Mouse (Mus musculus) ES-Bruce4 (cell line): ENCODE results near the gene Slc37a1.

Experiments used
- CTCF ChIP-seq: IDR thresholded peaks from one replicate; pipeline ENCODE4 v1.8.1; 2011; ENCODE audit warnings: low read depth, low read length
- EP300 ChIP-seq: IDR thresholded peaks from 2 replicates; pipeline ENCODE4 v1.6.1; 2011; ENCODE audit warnings: low read depth, low read length; ENCODE audit not compliant: insufficient read depth
- POLR2A ChIP-seq: IDR thresholded peaks from one replicate; pipeline ENCODE4 v1.8.1; 2011; ENCODE audit warnings: low read length; ENCODE audit not compliant: insufficient read depth

GRCm38 (mm10) chr17:31379086-31379485 is 92.5 kb downstream of the Slc37a1 start:
- no peak for TF ChIP-seq POLR2A
- no peak for TF ChIP-seq CTCF
- TF ChIP-seq EP300: no peak
